ENCODE assay signal across 8 mouse cellular contexts in genomic region chr13:34222985-34223384, GRCm38 (mm10).
DNase-seq lines count a peak whose midpoint lies in the region; ATAC-seq and TF ChIP-seq lines count a peak whose summit lies in the region.
"Had no signal": no experiment of that assay in that cellular context is flagged by ENCODE, and none has a peak within 500 bp of the region (broad histone marks: within the 10 kb centered on the region; RNA-seq: fewer than 3 reads in every experiment).

No protein-coding gene starts in this region.

- H3K27me3 ChIP-seq in hindbrain, postnatal 0 days (ENCODE audit: insufficient read depth, low read length) = no peaks in the 10 kb centered on the region
- no peaks in the 10 kb centered on the region for H3K27me3 ChIP-seq in midbrain, embryonic 14.5 days (ENCODE audit: control insufficient read depth, insufficient read depth, low read length)

- H3K4me1 ChIP-seq in hindbrain, postnatal 0 days (ENCODE audit: insufficient read depth, low read length) = 0 out of 2 replicates have a peak, but pooled peaks cover 5% of the 10 kb centered on the region
- peaks cover 24% of the 10 kb centered on the region for H3K4me1 ChIP-seq in midbrain, embryonic 14.5 days (ENCODE audit: control insufficient read depth, insufficient read depth, low read length)

- no peak overlapping the region for H3K4me3 ChIP-seq in hindbrain, postnatal 0 days (ENCODE audit: low read length)
- H3K4me3 ChIP-seq in midbrain, embryonic 14.5 days (replicated peaks; ENCODE audit: low read depth, low read length) = no peak overlapping the region
- H3K4me3 ChIP-seq: myocyte had no signal

- no peaks in the 10 kb centered on the region for H3K36me3 ChIP-seq in hindbrain, postnatal 0 days (ENCODE audit: insufficient read depth, low read length)
- peaks cover 2% of the 10 kb centered on the region; the same call in 1 of the 2 replicates for H3K36me3 ChIP-seq in midbrain, embryonic 14.5 days (ENCODE audit: control insufficient read depth, insufficient read depth, low read length)

- H3K27ac ChIP-seq in hindbrain, postnatal 0 days = peak overlapping the region; percentile 23; the same call in 1 of the 2 replicates
- peak overlapping the region; percentile 63; the same call in 1 of the 2 replicates for H3K27ac ChIP-seq in midbrain, embryonic 14.5 days (replicated peaks; ENCODE audit: low read depth, low read length)

- no peak overlapping the region for H3K4me2 ChIP-seq in hindbrain, postnatal 0 days (ENCODE audit: low read depth, low read length)
- H3K4me2 ChIP-seq in midbrain, embryonic 14.5 days (ENCODE audit: low read length) = no peak overlapping the region

- no peak overlapping the region for H3K9ac ChIP-seq in hindbrain, postnatal 0 days (replicated peaks; ENCODE audit: low read length)
- H3K9ac ChIP-seq in midbrain, embryonic 14.5 days (replicated peaks; ENCODE audit: low read length) = no peak overlapping the region

- TF ChIP-seq CTCF in hindbrain, postnatal 0 days (IDR thresholded peaks at IDR 0.05; ENCODE audit: low read depth) = no peak

- 28% methylated on average over 7 of the region's 7 CpGs for WGBS in hindbrain, postnatal 0 days
- 35% methylated on average over 7 of the region's 7 CpGs for WGBS in midbrain, embryonic 14.5 days

- no peak; the same call in 1 of the 2 replicates for ATAC-seq in hindbrain, postnatal 0 days
- ATAC-seq in midbrain, embryonic 14.5 days (ENCODE audit: low FRiP score, low TSS enrichment) = no peak

- peak; percentile 53 for DNase-seq in testis, postnatal 10 days (ENCODE audit: low spot score)
- no peak for DNase-seq in testis, postnatal 14 days (ENCODE audit: low spot score)
- DNase-seq in cerebellum, postnatal 36 days = peak; percentile 63 to 69
- peak; percentile 53 for DNase-seq in hindbrain, postnatal 0 days (ENCODE audit: low spot score)
- peak; percentile 60 for DNase-seq in midbrain, embryonic 14.5 days
- DNase-seq in urinary bladder, adult 18-20 months (ENCODE audit: low spot score in 2 of 2) = no peak
- DNase-seq in embryo, embryonic 10.5 days (ENCODE audit: low spot score) = no peak

- H3K9me3 ChIP-seq in hindbrain, postnatal 0 days (ENCODE audit: low read length) = no peaks in the 10 kb centered on the region
- H3K9me3 ChIP-seq in midbrain, embryonic 14.5 days (ENCODE audit: control insufficient read depth, low read length) = no peaks in the 10 kb centered on the region

Comparison
In these comparisons a context has a peak if more than half of its experiments do, and no peak if none do; other contexts are left out.
1. DNase-seq: peak in testis, postnatal 10 days (single experiment), cerebellum, postnatal 36 days (2 of 2), hindbrain, postnatal 0 days (single experiment) and midbrain, embryonic 14.5 days (single experiment); none in testis, postnatal 14 days (single experiment), urinary bladder, adult 18-20 months (0 of 2) and embryo, embryonic 10.5 days (single experiment).